Mouse (Mus musculus) brain, embryonic 18.5 days (tissue): ENCODE results near the gene Nsd1.
"Not testable (repeated sequence)": the region's sequence is repeated elsewhere in the genome, so short reads cannot be mapped to it uniquely, and the experiment has no call there.

Experiments
- DNase-seq: peaks from one replicate; pipeline ENCODE4 v3.0.0-alpha.2; 2012; ENCODE audit warnings: low read depth, low spot score

Nsd1 gene

DNA sequence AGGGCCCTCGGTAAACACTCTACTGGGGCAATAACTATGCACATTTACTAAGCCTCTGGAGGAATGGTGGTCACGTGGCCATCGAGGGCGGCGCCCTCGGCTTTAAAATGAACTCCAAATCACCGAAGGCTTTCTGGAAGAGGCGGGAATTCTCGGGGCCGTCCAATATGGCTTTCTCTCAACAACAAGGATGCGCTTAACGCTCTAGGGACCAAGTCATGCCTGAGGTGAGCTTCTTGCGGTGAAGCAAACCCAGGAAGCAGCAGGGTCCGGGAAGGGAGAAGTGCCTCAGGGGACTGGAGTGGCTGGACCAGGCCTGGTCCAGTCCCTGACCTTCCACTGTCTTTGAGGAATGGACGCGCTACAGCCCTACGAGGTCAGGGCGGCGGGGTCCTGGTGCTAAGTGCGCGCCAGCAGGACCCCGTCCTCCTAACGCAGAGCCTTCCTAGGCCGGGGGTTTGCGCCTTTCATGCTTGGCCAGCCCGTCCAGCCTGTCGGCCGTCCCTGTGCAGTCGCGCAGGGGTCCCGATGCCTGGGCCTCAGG lies at the start of gene Nsd1:
TSS of gene Nsd1 (plus strand) at position 134 of the 544 bp plus-strand sequence.
- DNase-seq: no peak

DNA sequence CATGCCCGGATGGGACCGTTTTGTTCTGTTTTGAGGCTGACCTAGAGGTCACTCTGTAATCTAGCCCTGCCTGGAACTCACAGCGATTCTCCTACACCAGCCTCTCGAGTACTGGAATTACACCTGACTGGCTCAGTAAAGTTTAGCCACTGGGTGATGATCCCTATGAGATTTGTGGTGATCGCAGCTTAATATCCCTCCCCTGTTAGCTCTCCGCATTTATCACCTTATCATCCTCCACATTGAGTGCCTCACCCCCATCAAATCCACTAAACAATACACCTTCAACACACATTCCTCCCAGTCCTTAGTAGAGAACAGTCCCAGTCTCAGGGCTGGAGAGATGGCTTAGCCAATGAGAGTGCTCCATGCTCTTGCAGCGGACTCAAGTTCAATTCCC lies 47.2 kb upstream of the Nsd1 start:
- DNase-seq: no peak

DNA sequence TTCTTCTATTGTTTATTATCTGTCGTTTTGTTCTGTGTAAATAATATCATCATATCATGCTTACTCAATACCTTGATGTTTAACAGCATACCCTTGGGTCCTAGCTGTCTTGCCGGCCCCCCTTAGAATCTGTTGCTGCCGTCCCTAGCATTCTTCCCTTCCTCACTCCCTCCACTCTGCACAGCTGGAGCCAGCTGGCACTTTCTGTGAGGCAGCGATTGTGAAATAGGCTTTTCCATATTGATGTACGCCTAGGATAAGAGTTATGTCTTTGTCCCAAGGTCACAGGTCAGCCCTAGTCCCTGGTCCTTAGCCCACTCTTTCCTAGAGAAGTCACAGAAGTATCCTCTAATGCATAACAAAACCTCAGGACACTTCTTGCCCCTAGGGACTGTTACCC lies 46.0 kb upstream of the Nsd1 start:
- DNase-seq: no peak

DNA sequence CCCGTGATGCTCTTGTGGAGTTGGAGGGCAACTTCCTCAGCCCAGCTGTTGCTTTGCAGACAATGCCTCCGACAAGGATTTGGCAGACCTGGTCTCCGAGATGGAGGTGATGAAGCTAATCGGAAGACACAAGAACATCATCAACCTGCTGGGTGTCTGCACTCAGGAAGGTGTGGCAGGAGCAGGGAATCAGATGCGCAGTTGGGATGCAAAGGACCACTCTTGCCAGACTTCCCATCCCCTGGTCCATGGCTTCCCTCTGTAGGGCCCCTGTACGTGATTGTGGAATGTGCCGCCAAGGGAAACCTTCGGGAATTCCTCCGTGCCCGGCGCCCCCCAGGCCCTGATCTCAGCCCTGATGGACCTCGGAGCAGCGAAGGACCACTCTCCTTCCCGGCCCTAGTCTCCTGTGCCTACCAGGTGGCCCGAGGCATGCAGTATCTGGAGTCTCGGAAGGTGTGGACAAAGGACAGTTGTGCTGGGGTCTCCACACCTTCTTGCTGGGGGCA lies 43.7 kb upstream of the Nsd1 start:
- DNase-seq: no peak

DNA sequence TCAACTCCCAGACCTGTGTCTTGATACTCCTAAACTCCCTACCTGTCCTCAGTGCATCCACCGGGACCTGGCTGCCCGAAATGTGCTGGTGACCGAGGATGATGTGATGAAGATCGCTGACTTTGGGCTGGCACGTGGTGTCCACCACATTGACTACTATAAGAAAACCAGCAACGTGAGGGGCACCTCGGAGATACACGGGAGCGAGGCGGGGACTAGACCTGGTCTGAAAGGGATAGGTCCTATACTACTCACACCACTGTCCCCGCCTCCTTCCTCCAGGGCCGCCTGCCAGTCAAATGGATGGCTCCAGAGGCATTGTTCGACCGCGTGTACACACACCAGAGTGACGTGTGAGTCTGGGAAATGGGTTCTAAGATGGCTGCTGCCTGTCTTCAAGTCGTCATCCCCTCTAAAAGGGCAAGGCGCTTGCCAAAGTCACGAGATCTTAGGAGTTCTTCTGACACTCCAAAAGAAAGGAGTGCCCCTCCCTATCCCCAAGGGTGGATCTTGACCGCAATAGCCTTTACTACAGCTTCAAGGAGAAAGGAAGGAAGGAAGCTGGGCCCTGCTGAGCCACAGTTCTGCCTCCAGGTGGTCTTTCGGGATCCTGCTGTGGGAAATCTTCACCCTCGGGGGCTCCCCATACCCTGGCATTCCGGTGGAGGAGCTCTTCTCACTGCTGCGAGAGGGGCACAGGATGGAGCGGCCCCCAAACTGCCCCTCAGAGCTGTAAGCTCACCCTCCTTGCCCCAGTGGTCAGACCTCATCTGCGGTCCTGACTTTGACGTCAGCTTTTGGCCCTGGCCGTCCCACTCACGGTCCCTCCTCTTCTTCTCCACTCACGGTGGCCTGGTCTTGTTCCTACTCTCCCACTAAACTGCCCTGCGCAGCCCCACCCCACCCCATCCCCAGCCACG lies 42.5 kb upstream of the Nsd1 start:
- DNase-seq: no peak

DNA sequence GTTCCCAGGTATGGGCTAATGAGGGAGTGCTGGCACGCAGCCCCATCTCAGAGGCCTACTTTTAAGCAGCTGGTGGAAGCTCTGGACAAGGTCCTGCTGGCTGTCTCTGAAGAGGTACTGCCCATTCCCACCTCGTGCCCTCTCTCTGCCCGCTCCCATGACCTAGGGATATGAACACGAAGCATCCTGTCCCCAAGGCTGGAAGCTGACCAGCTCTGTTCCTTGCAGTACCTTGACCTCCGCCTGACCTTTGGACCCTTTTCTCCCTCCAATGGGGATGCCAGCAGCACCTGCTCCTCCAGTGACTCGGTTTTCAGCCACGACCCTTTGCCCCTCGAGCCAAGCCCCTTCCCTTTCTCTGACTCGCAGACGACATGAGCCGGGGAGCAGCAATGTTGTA lies 41.8 kb upstream of the Nsd1 start:
- DNase-seq: no peak

DNA sequence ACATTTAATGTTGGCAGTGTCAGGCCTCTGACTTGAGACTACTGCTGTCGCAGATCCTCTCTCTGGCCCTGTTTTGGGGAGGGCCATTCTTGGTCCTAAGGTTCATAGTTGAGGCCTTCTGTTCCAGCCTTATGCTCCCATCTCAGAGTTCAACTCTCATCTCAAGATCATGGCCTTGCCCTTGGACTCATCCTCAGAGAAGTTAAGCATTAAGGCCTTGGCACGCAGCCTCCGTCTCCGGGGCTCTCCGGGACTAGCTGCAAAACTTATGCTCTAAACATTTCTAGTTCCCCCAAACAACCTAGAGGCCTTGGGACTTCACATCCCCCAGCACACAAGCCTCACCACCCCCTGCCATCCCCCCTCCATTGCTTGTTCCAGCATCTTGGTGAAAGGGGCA lies 41.3 kb upstream of the Nsd1 start:
- no peak for DNase-seq

DNA sequence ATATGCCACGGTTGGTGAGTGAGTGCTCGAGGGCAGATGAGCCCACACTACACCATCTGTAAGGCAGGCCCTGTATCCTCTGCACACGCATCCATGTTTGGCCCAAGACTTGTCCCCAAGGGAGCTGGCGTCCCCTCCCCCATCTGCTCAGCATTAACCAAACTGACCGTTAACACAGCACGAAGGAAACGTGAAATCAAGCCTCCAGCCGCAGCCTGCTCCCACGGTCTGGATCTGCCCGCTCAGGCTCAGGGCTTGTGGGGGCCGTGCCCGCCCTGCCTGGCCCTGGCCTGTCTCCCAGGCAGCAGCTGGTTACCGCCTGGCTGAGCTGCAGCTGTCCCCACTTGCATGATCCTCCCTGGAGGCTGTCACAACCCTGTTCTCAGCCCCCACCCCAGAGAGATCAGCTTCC lies 40.6 kb upstream of the Nsd1 start:
- no peak for DNase-seq

DNA sequence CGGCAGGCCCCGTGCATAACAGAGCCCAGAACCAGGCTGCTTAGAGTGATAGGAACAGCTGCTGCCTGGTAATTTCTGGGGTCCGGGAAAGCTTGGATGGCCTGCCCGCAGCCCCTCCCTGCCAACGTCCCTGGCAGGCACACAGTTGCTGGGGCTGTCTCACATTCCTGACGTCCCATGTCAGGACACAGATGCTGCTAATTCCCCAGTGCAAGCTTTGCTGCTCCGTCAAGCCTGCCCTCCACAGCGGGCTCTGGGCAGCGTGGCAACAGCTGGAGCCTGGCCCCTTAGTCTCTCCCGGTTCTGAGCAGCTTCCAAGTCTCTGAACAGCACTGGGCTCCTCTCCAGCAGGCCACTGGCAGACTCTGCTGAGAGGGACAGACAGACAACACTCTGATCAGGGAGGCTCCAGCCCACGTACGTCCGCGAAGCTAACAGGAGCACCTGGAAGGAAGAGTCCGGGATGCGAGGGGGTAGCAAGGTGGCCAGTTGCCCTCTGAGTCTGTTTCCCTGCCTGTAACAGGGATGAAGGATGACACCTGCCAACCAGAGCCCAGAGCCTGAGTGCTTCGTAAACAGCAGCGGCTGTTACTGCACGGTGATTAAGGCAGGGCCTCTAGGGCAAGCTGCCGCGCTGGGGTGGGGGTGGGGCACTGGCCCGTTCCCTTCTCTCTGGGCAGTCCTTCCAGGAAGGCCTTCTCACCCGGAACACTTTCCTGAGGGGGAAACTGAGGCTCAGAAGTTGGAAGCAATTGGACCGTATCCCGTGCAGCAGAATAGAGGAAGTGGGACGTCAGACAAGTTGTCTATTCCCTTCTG lies 37.9 kb upstream of the Nsd1 start:
- DNase-seq: no peak

DNA sequence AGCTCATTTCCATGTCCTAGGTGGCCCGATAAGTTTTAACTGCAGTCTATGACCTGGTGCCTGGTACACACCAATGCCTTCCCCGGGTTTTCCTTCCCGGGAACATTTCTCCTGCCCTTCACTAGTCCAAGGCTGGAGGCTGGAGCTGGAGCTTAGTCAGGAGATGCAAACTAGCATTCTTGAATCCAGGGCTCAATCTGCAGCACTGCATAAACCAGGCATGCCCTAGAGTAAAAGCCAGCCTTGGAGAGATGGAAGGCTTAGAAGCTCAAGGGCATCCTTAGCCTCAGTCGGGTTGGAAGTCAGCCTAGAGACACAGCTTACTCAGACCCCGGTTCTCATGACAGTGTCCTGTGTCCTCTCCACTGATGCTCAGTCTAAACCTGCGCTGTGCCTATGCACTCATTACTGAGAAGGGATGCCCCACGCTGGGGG lies 37.2 kb upstream of the Nsd1 start:
- no peak for DNase-seq

DNA sequence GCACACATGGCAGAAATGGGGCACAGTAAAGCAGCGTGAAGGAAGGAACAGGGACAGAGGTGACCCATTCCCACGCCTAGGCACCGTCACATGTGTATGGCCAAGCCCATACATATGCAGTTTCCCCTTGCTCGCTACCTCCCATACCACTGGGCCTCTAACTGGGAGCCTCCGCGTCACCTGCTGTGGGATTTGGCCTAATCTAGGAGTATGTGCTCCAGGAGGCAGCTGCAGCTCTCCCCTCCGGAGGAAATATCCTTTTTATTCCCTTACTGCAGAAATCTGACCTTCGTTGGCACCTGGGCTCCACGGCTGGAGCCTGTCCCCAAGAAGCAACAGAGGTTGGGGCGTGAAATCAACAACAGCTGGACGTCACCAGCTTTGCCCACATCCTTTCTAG lies 35.2 kb upstream of the Nsd1 start:
- no peak for DNase-seq

DNA sequence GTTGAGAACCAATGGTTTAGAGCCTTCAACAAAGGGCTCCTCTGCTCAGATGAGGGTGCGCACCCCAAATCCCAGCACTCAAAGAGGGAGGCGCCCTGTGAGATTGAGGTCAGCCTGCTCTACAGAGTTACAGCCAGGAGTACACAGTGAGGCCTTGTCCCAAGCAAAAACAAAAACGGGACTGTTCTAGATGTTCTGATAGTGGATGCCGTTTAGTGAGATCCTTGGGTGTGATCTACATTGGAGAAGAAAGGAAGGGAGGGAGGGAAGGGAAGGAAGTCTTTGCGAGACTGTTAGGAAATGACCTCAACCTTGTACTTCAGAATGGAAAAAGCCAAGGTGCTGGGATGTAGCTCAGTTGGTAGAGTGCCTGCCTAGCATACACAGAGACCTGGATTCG lies 33.3 kb upstream of the Nsd1 start:
- no peak for DNase-seq

DNA sequence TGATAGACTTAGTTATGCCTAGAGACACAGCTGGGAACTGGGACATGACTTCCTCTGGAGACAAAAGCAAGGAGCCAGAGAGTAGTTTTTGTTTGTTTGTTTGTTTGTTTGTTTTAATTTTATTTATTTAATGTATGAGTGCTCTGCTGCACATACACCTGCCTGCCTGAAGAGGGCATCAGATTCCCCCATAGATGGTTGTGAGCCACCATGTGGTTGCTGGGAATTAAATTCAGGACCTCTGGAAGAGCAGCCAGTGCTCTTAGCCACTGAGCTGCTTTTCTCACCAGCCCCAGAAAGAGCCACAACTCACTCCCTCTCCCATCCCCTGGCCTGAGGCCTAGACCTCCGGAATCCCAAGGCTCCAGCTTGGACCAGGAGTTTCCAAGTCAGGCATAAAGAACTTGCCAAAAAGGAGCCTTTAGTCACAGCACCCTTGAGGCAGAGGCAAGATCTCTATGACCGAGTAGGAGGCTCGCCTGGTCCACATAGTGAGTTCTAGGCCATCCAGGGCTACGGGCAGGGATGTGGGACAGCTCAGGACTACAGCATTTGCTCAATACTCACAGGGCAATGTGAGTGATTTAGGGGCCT lies 31.6 kb upstream of the Nsd1 start:
- no peak for DNase-seq

DNA sequence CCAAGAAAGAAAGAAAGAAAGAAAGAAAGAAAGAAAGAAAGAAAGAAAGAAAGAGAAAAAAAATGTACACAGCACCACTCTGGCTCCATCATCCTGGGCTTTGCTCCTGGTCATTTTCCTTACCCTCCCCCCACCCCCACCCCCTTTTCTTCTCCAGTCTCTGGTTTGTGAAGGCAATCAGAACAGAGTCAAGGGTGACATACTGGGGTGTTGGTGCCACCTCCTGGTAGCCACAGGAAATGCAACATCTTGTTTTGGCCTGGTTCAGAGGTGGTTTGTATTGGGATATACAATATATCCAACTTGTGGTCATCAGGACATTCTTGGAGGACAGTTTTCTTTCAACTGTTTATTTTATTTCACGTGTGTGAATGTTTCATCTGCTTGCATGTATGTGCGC lies 31.0 kb upstream of the Nsd1 start:
- DNase-seq: no peak

DNA sequence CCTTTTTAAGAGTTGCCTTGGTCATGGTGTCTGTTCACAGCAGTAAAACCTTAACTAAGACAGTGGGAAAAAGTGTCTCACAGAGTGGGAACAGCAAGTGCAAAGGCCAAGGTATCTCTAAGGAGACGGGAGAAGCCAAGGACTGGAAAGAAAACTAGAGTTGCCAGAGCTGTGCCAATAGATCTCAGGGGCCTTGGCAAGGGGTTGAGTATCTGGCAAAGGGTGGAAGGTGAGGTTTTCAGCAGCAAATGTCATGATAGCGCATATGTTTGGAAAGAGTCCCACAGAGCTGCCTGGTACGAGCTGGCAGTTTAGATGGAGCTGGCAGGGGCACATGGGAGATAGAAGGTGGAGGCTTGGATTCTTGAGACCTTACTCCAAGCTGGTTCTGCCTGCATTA lies 30.0 kb upstream of the Nsd1 start:
- DNase-seq: no peak

DNA sequence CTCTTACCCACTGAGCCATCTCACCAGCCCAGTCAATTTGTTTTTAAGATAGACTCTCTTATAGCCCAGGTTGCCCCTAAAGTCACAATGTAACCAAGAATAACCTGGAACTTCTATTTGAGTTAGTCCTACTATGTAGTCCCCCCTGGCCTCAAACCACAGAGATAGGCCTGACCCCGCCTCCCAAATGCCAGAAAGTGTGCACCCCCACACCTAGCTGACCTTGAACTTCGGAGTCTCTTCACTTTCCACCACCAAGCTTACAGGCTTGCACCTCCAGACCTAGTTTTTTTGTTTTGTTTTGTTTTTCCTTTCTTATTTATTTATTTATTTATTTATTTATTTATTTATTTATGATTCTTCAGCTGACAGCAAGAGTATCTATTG lies 27.8 kb upstream of the Nsd1 start:
- DNase-seq: no peak

DNA sequence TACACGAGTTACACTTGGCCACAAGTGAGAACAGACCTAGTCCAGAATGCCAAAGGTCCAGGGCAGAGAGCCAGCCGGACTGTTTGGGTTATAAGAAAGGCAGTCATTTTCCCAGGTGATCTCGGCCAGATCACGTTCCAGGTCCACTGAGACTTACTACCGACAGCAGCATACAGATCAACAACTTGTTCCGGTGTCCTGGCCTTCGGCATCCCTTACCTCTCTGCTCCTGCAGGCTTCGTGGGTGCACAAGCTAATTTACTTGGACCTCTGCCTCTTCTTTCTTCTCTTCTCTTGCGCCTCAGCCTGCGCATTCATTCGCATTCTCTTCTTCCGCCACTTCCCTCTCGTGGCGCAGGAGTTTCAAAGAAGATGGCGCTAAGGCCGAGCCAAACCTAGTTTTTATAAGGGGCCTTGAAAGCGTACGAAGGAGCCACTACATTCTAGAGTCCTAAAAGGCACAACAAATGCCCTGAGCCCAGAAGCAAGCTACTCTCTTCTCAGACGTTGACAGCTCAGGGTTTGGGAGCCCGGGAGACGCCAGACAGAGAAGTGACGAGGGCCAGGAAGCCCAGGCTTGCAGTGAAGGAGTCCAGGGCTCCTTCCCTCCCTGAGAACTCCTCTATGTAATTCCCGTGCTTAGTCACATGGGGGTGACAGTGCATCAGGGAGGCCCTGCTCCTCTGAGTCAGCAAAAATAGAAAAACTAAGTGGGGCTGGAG lies 27.2 kb upstream of the Nsd1 start:
- no peak for DNase-seq

DNA sequence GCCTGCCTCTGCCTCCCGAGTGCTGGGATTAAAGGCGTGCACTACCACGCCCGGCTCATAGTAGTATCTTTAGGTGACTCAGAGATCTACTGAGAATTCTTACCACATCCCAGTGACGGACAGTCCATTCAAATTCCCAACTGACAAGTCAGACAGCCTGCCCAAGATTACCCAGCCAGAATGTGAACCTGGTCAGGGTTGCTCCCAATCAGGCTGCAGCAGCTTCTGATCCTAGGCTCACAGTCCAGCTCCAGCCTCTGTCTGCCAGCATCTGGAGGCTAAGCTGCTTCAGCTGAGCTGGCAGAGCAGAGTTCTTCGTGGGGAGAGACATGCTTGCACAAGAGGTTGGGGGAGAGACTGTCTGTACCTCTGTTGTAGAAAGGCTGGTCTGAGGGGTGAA lies 26.2 kb upstream of the Nsd1 start:
- no peak for DNase-seq

DNA sequence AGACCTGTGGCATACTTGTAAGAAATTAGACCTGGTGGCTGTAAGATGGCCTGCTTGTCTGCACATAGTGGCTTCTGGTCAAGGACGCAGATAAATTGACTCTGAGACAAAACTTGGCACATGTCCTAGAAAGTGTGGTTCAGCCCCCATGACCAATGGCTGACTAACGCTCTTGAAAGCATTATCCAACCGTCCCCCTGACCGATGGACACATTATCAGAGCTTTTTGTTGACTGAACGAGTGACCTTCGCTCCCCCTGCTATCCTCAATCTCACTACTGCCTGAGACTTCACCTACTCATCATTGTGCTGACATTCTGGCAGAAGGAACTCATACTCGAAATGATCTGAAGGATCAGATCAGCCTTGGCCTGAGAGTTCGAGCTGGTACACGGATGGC lies 22.5 kb upstream of the Nsd1 start:
- DNase-seq: not testable (repeated sequence)

DNA sequence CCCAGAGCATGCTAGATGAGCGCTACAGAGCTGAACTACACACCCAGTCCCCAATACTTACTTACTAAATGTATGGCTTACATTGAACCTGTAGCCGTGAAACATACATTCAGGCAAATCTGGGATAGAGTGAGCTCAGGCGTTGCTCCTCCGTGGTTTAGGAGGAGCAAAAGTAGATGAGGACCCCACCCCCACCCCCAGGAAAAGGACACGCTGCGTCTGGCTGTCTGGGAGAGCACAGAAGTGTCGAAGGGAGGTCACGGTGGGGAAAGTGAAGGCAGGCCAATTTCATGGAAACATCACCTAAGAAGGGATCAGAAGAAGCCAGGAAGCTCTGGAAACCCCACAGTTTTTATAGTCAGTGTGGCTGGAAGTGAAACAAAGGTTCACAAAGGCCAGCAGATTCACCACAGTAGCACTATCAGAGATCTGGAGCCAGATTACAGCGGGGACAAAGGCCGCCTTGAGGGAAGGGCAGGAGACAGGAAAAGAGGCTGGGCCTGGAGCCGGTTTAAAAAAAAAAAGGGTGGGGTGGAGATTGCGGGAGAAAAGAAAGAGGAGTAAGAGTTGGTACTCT lies 20.0 kb upstream of the Nsd1 start:
- no peak for DNase-seq
